Mouse (Mus musculus): ENCODE measurements around the gene Ift57. TPM values are rescaled to one million over a fixed set of nuclear protein-coding genes. Genes with fewer than 3 reads are reported as not detected.

Gene Ift57
- polyA plus RNA-seq, 1 experiment: 3.9 TPM

- DNase-seq: no peak
- Histone ChIP-seq H3K4me1 (replicated peaks; ENCODE audit: control insufficient read depth, insufficient read depth, low read length) (peaks cover 11% of the 10 kb centered on the region), H3K4me3 (ENCODE audit: control insufficient read depth, insufficient read depth, low read length) (no peak overlapping the region), H3K36me3 (ENCODE audit: control insufficient read depth, insufficient read depth, low read length) (no peaks in the 10 kb centered on the region), H3K27me3 (ENCODE audit: control insufficient read depth, insufficient read depth, low read length) (no peaks in the 10 kb centered on the region), H3K27ac (ENCODE audit: control insufficient read depth, insufficient read depth, low read length) (no peak overlapping the region)
- no peak for TF ChIP-seq POLR2A (IDR thresholded peaks at IDR 0.05; ENCODE audit: control insufficient read depth, extremely low read depth, insufficient read depth, low read length, poor library complexity)
Measured at GRCm38 (mm10) chr16:49783369-49783768, 84.3 kb downstream of the Ift57 start.

GRCm38 (mm10) chr16:49786116-49786515 is 87.1 kb downstream of the Ift57 start:
- 97% methylated on average over 6 of the region's 6 CpGs for WGBS
- Histone ChIP-seq H3K4me1 (replicated peaks; ENCODE audit: control insufficient read depth, insufficient read depth, low read length) (peaks cover 15% of the 10 kb centered on the region), H3K4me3 (ENCODE audit: control insufficient read depth, insufficient read depth, low read length) (no peak overlapping the region), H3K36me3 (ENCODE audit: control insufficient read depth, insufficient read depth, low read length) (no peaks in the 10 kb centered on the region), H3K27me3 (ENCODE audit: control insufficient read depth, insufficient read depth, low read length) (no peaks in the 10 kb centered on the region), H3K27ac (ENCODE audit: control insufficient read depth, insufficient read depth, low read length) (no peak overlapping the region)
- TF ChIP-seq CTCF (IDR thresholded peaks at IDR 0.05; ENCODE audit: borderline replicate concordance, control insufficient read depth, extremely low read depth, insufficient read depth, low read length, poor library complexity): no peak
- no peak for TF ChIP-seq POLR2A (IDR thresholded peaks at IDR 0.05; ENCODE audit: control insufficient read depth, extremely low read depth, insufficient read depth, low read length, poor library complexity)
- DNase-seq: no peak

GRCm38 (mm10) chr16:49787714-49788113 is 88.7 kb downstream of the Ift57 start:
- WGBS: 99% methylated on average over 5 of the region's 5 CpGs
- Histone ChIP-seq H3K36me3 (ENCODE audit: control insufficient read depth, insufficient read depth, low read length) (no peaks in the 10 kb centered on the region), H3K27me3 (ENCODE audit: control insufficient read depth, insufficient read depth, low read length) (no peaks in the 10 kb centered on the region), H3K27ac (ENCODE audit: control insufficient read depth, insufficient read depth, low read length) (no peak overlapping the region), H3K4me1 (replicated peaks; ENCODE audit: control insufficient read depth, insufficient read depth, low read length) (peaks cover 18% of the 10 kb centered on the region), H3K4me3 (ENCODE audit: control insufficient read depth, insufficient read depth, low read length) (no peak overlapping the region)
- DNase-seq: no peak
- TF ChIP-seq CTCF (IDR thresholded peaks at IDR 0.05; ENCODE audit: borderline replicate concordance, control insufficient read depth, extremely low read depth, insufficient read depth, low read length, poor library complexity): no peak
- TF ChIP-seq POLR2A (IDR thresholded peaks at IDR 0.05; ENCODE audit: control insufficient read depth, extremely low read depth, insufficient read depth, low read length, poor library complexity): no peak

GRCm38 (mm10) chr16:49790575-49791465 is 91.8 kb downstream of the Ift57 start:
- Histone ChIP-seq H3K36me3 (ENCODE audit: control insufficient read depth, insufficient read depth, low read length) (no peaks in the 10 kb centered on the region), H3K27ac (ENCODE audit: control insufficient read depth, insufficient read depth, low read length) (peak overlapping the region; percentile 91), H3K4me3 (ENCODE audit: control insufficient read depth, insufficient read depth, low read length) (no peak overlapping the region), H3K4me1 (replicated peaks; ENCODE audit: control insufficient read depth, insufficient read depth, low read length) (peaks cover 22% of the 10 kb centered on the region), H3K27me3 (ENCODE audit: control insufficient read depth, insufficient read depth, low read length) (no peaks in the 10 kb centered on the region)
- 5% methylated on average over 9 of the region's 9 CpGs for WGBS
- peak; percentile 49 for DNase-seq
- TF ChIP-seq POLR2A (IDR thresholded peaks at IDR 0.05; ENCODE audit: control insufficient read depth, extremely low read depth, insufficient read depth, low read length, poor library complexity): no peak
- no peak for TF ChIP-seq CTCF (IDR thresholded peaks at IDR 0.05; ENCODE audit: borderline replicate concordance, control insufficient read depth, extremely low read depth, insufficient read depth, low read length, poor library complexity)

- WGBS: 14% methylated on average over 9 of the region's 9 CpGs
- DNase-seq: peak; percentile 37
- H3K4me1 ChIP-seq (replicated peaks; ENCODE audit: control insufficient read depth, insufficient read depth, low read length): peaks cover 32% of the 10 kb centered on the region
- H3K27ac ChIP-seq (ENCODE audit: control insufficient read depth, insufficient read depth, low read length): peak overlapping the region; percentile 86
- no peak overlapping the region for H3K4me3 ChIP-seq (ENCODE audit: control insufficient read depth, insufficient read depth, low read length)
- no peaks in the 10 kb centered on the region for H3K27me3 ChIP-seq (ENCODE audit: control insufficient read depth, insufficient read depth, low read length)
- TF ChIP-seq CTCF (IDR thresholded peaks at IDR 0.05; ENCODE audit: borderline replicate concordance, control insufficient read depth, extremely low read depth, insufficient read depth, low read length, poor library complexity): no peak
- TF ChIP-seq POLR2A (IDR thresholded peaks at IDR 0.05; ENCODE audit: control insufficient read depth, extremely low read depth, insufficient read depth, low read length, poor library complexity): no peak
- no peaks in the 10 kb centered on the region for H3K36me3 ChIP-seq (ENCODE audit: control insufficient read depth, insufficient read depth, low read length)
Measured at GRCm38 (mm10) chr16:49792446-49792878, 93.4 kb downstream of the Ift57 start.

GRCm38 (mm10) chr16:49793596-49793995 is 94.6 kb downstream of the Ift57 start:
- no peak overlapping the region for H3K27ac ChIP-seq (ENCODE audit: control insufficient read depth, insufficient read depth, low read length)
- TF ChIP-seq POLR2A (IDR thresholded peaks at IDR 0.05; ENCODE audit: control insufficient read depth, extremely low read depth, insufficient read depth, low read length, poor library complexity) (no peak), CTCF (IDR thresholded peaks at IDR 0.05; ENCODE audit: borderline replicate concordance, control insufficient read depth, extremely low read depth, insufficient read depth, low read length, poor library complexity) (no peak)

More at GRCm38 (mm10) chr16:49793596-49793995, 94.6 kb downstream of the Ift57 start:
- Histone ChIP-seq H3K4me3 (ENCODE audit: control insufficient read depth, insufficient read depth, low read length) (no peak overlapping the region), H3K4me1 (replicated peaks; ENCODE audit: control insufficient read depth, insufficient read depth, low read length) (peaks cover 37% of the 10 kb centered on the region), H3K36me3 (ENCODE audit: control insufficient read depth, insufficient read depth, low read length) (no peaks in the 10 kb centered on the region), H3K27me3 (ENCODE audit: control insufficient read depth, insufficient read depth, low read length) (no peaks in the 10 kb centered on the region)
- 92% methylated on average over 9 of the region's 9 CpGs for WGBS
- no peak for DNase-seq
